Mouse (Mus musculus) CH12.LX (cell line): ENCODE measurements around the gene Rtkn2.

ENCODE experiments used
- BHLHE40 ChIP-seq: IDR thresholded peaks from 2 replicates; pipeline ENCODE4 v1.6.1; 2011; ENCODE audit warnings: mild to moderate bottlenecking, low read depth, low read length, improper control_type of control experiment
- CTCF ChIP-seq, 2 experiments: IDR thresholded peaks in 1 of 2; conservative IDR thresholded peaks in 1 of 2; 2 replicates each; pipeline ENCODE4 v1.5.1; 2011 to 2012; ENCODE audit warnings: low read depth in 2 of 2, low read length in 2 of 2, improper control_type of control experiment in 1 of 2, inconsistent platforms in 1 of 2, mild to moderate bottlenecking in 1 of 2, moderate library complexity in 1 of 2
- ELF1 ChIP-seq: IDR thresholded peaks from 2 replicates; pipeline ENCODE4 v1.6.1; 2014; ENCODE audit warnings: low read depth, mild to moderate bottlenecking, inconsistent platforms, low read length, improper control_type of control experiment
- EP300 ChIP-seq: IDR thresholded peaks from 2 replicates; pipeline ENCODE4 v1.6.1; 2011; ENCODE audit warnings: low read length, improper control_type of control experiment
- GABPA ChIP-seq: IDR thresholded peaks from 2 replicates; pipeline ENCODE4 v1.6.1; 2012; ENCODE audit warnings: low read depth, low read length, improper control_type of control experiment, inconsistent platforms; ENCODE audit not compliant: insufficient replicate concordance
- HCFC1 ChIP-seq: IDR thresholded peaks from 2 replicates; pipeline ENCODE4 v1.6.1; 2012; ENCODE audit warnings: low read depth, mild to moderate bottlenecking, inconsistent platforms, low read length, improper control_type of control experiment
- IRF4 ChIP-seq: IDR thresholded peaks from 2 replicates; pipeline ENCODE4 v1.6.1; 2014; ENCODE audit warnings: low read depth, mild to moderate bottlenecking, inconsistent platforms, low read length, improper control_type of control experiment
- MYC ChIP-seq: IDR thresholded peaks from 2 replicates; pipeline ENCODE4 v1.6.1; 2011; ENCODE audit warnings: low read depth, mild to moderate bottlenecking, improper control_type of control experiment, low read length
- NELFE ChIP-seq: IDR thresholded peaks from 2 replicates; pipeline ENCODE4 v1.6.1; 2011; ENCODE audit warnings: low read depth, low read length, improper control_type of control experiment
- NRF1 ChIP-seq: IDR thresholded peaks from 2 replicates; pipeline ENCODE4 v1.6.1; 2014; ENCODE audit warnings: low read depth, mild to moderate bottlenecking, inconsistent platforms, low read length, improper control_type of control experiment, moderate library complexity
- PAX5 ChIP-seq: IDR thresholded peaks from 2 replicates; pipeline ENCODE4 v1.6.1; 2012; ENCODE audit warnings: low read length, inconsistent platforms, mixed read lengths
- POLR2A ChIP-seq: IDR thresholded peaks from 2 replicates; pipeline ENCODE4 v1.6.1; 2011; ENCODE audit warnings: low read depth, mild to moderate bottlenecking, improper control_type of control experiment, low read length
- ZC3H11A ChIP-seq: IDR thresholded peaks from 2 replicates; pipeline ENCODE4 v1.6.1; 2012; ENCODE audit warnings: low read depth, mild to moderate bottlenecking, inconsistent platforms, low read length, improper control_type of control experiment

GRCm38 (mm10) chr10:68079910-68080670, 100.7 kb downstream of the Rtkn2 start:
- TF ChIP-seq CTCF (conservative IDR thresholded peaks at IDR 0.05 in 1 of 2, IDR thresholded peaks at IDR 0.05 in 1 of 2; ENCODE audit: low read depth in 2 of 2, low read length in 2 of 2) (no peak), GABPA (no peak), EP300 (no peak), IRF4 (no peak), ELF1 (no peak), NELFE (no peak), POLR2A (no peak), PAX5 (no peak), ZC3H11A (no peak), HCFC1 (no peak), NRF1 (no peak), BHLHE40 (no peak), MYC (no peak)
